Mouse (Mus musculus) cerebellum, adult 2 months (tissue): ENCODE results near the gene Slitrk3.

Experiments
- CTCF ChIP-seq: fragments of 200-500 bp; IDR thresholded peaks from 2 replicates; pipeline ENCODE4 v1.5.1; 2011; ENCODE audit warnings: low read depth, mild to moderate bottlenecking, control low read depth, low read length, moderate library complexity, borderline replicate concordance; ENCODE audit not compliant: insufficient read depth
- POLR2A ChIP-seq: fragments of 200-500 bp; IDR thresholded peaks from 2 replicates; pipeline ENCODE4 v1.6.1; 2011; ENCODE audit warnings: low read length, control low read depth, borderline replicate concordance; ENCODE audit not compliant: insufficient read depth

- TF ChIP-seq CTCF = no peak
- TF ChIP-seq POLR2A = no peak
These were observed 959 bp downstream of the Slitrk3 start for GRCm38 (mm10) chr3:73056492-73057196.
